Mouse (Mus musculus) ES-E14 (cell line): ENCODE data around the gene B4galt2.

Experiments
- CHD2 ChIP-seq: IDR thresholded peaks from 2 replicates; pipeline ENCODE4 v1.6.1; 2014; ENCODE audit warnings: mild to moderate bottlenecking, low read depth, low read length, inconsistent platforms
- HCFC1 ChIP-seq: IDR thresholded peaks from 2 replicates; pipeline ENCODE4 v1.6.1; 2012; ENCODE audit warnings: low read length, inconsistent platforms, borderline replicate concordance; ENCODE audit not compliant: insufficient read depth
- MAFK ChIP-seq: IDR thresholded peaks from 2 replicates; pipeline ENCODE4 v1.6.1; 2014; ENCODE audit warnings: mild to moderate bottlenecking, low read depth, low read length, inconsistent platforms; ENCODE audit not compliant: insufficient read depth
- ZC3H11A ChIP-seq: IDR thresholded peaks from 2 replicates; pipeline ENCODE4 v1.6.1; 2012; ENCODE audit warnings: low read depth, mild to moderate bottlenecking, inconsistent platforms, low read length, borderline replicate concordance
- ZNF384 ChIP-seq: IDR thresholded peaks from 2 replicates; pipeline ENCODE4 v1.6.1; 2012; ENCODE audit warnings: low read depth, low read length, inconsistent platforms

DNA sequence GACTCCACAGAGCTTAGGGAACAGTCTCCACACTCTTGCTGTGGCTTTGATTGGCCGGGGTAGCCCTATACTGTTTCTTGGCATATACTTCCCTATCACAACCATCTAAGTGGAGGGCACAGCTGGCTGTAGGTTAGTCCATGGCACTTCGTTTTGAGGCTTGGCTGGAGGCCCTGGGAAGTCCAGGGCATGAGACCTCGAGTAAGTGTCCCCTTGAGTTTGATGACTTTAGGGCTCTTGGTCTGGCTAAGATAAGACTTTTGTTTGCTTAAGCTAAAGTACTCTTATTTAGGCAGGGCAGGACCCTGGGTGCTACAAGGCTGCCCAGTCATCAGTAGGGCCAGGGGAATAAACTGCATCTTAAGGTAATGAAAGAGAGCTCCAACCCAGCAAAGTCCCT, 14.8 kb upstream of the B4galt2 start:
- no peak for TF ChIP-seq ZC3H11A
- TF ChIP-seq HCFC1, result no peak
- no peak for TF ChIP-seq MAFK
- TF ChIP-seq ZNF384, result no peak
- TF ChIP-seq CHD2, result no peak
